Mouse (Mus musculus) kidney, adult 2 months (tissue): ENCODE data around the gene Msrb2. TPM values are rescaled to one million over a fixed set of nuclear protein-coding genes. Genes with fewer than 3 reads are reported as not detected.
A peak's percentile ranks its signal among the peaks of the same experiment; 100 is the strongest.

Experiments used
- DNase-seq: peaks from one replicate; pipeline ENCODE4 v3.0.0; 2021
- H3K27ac ChIP-seq: fragments of 200-500 bp; 2 replicates; pipeline ENCODE4 v1.5.1; 2012; ENCODE audit warnings: low read depth, low read length, control low read depth, inconsistent platforms; ENCODE audit not compliant: insufficient read depth
- H3K27me3 ChIP-seq: fragments of 200-500 bp; replicated peaks from 2 replicates; pipeline ENCODE4 v1.6.1; 2012; ENCODE audit warnings: mild to moderate bottlenecking, moderate library complexity, low read length, inconsistent platforms; ENCODE audit not compliant: control insufficient read depth, insufficient read depth
- H3K36me3 ChIP-seq: fragments of 200-500 bp; 2 replicates; pipeline ENCODE4 v1.6.1; 2012; ENCODE audit warnings: mild to moderate bottlenecking, moderate library complexity, low read length, inconsistent platforms; ENCODE audit not compliant: control insufficient read depth, insufficient read depth
- H3K4me1 ChIP-seq: fragments of 200-500 bp; 2 replicates; pipeline ENCODE4 v1.6.1; 2011; ENCODE audit warnings: low read length; ENCODE audit not compliant: control insufficient read depth, insufficient read depth
- H3K4me3 ChIP-seq: fragments of 200-500 bp; 2 replicates; pipeline ENCODE4 v1.5.1; 2011; ENCODE audit warnings: mild to moderate bottlenecking, low read depth, low read length, control low read depth; ENCODE audit not compliant: insufficient read depth
- CTCF ChIP-seq: fragments of 200-500 bp; conservative IDR thresholded peaks from 2 replicates; pipeline ENCODE4 v1.5.1; 2011; ENCODE audit warnings: low read depth, mild to moderate bottlenecking, control low read depth, low read length, moderate library complexity, mixed read lengths; ENCODE audit not compliant: insufficient read depth, insufficient read length
- POLR2A ChIP-seq: fragments of 200-500 bp; IDR thresholded peaks from one replicate; pipeline ENCODE4 v1.6.1; 2011; ENCODE audit warnings: low read depth, low read length, control low read depth
- WGBS: fragments of 180-500 bp; shearing (Covaris S2); methylation state at CpG from one replicate; pipeline ENCODE4 v1.1.7; 2018; 5-methylcytosine and 5-hydroxymethylcytosine counted together
- polyA plus RNA-seq: library from polyadenylated mRNA; depleted of rRNA; stranded (reverse); fragments of >200 nt; gene quantifications from 2 replicates; pipeline ENCODE4 v1.2.3, GENCODE M21; 2012

Gene Msrb2
- polyA plus RNA-seq, 1 experiment: 48.6 TPM

DNA sequence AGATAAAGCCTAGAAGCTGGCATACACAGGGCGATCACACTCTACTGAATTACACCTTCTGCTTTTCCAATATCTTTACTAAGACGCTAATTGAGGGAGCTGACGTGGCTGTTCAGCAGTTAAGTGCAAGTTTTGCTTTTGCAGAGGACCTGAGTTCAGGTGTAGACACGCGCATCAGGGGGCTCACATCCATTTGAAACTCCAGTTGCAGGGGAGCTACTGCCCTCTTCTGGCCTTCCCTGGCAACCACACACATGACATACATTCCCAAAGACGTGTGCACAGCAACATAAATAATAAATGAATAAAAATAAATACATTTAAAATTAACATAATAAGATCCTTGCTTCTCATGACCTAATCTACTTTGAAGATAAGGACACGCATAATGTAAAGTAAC is 2.5 kb downstream of the Msrb2 start:
- peak; percentile 8 for DNase-seq
- 95% methylated on average over 7 of the region's 7 CpGs for WGBS
- no peak for TF ChIP-seq POLR2A
- TF ChIP-seq CTCF: peak; percentile 48

DNA sequence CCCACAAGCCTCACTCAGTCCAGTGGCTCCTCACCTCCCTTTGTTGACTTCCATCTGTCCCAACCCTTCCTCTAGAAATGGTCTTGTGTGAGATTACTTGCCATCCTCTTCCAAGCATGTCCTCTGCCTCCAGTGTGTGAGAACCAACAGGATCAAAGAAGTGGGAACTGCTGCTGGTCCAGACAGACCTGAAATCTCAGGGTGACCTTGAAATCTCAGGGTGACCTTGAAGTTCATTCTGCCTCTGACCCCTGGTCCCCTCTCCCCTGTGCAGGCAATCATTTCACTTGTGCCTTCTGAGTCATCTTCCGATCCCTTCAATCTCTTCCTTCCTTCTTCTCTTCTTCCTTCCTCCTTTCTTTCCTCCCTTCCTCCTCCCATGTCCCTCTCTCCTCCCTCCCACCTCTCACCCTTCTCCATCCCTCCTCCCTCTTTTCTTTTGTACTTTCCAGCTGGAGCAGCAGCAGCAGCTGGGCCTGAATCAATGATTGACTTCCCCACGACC is 9.3 kb downstream of the Msrb2 start:
- Histone ChIP-seq H3K4me3 (no peak overlapping the region), H3K27ac (no peak overlapping the region), H3K27me3 (no peaks in the 10 kb centered on the region), H3K36me3 (no peaks in the 10 kb centered on the region), H3K4me1 (no peaks in the 10 kb centered on the region)
- no peak for TF ChIP-seq POLR2A
- no peak for TF ChIP-seq CTCF
- no peak for DNase-seq
- 55% methylated on average over 2 of the region's 2 CpGs for WGBS

More for the DNA sequence above, 2.5 kb downstream of the Msrb2 start:
- Histone ChIP-seq H3K4me1 (no peaks in the 10 kb centered on the region; the same call in 1 of the 2 replicates), H3K27ac (no peak overlapping the region), H3K36me3 (no peaks in the 10 kb centered on the region), H3K27me3 (no peaks in the 10 kb centered on the region), H3K4me3 (no peak overlapping the region)

DNA sequence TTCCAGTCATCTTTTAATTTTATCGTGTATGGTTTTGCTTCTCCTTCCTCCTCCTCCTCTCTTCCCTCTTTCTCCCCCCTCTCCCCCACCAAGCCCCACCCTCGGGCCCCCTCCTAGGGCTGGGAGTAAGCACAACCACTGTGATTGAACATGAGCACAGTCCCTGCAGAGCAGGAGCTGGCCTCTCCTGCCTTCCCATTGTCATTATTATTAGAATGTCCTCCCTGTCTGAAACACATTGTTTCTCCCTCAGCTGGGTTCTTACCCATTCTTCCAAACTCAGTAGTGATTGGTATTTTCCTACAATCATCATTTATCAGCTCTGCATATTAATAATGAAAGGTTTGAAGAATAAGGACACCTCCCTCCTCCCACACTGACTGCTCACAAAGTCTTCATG is 9.7 kb downstream of the Msrb2 start:
- DNase-seq: no peak
- TF ChIP-seq CTCF (no peak), POLR2A (no peak)
- 25% methylated on average over 2 of the region's 2 CpGs for WGBS
- no peaks in the 10 kb centered on the region for H3K36me3 ChIP-seq
- no peaks in the 10 kb centered on the region for H3K27me3 ChIP-seq
- no peak overlapping the region for H3K27ac ChIP-seq
- H3K4me3 ChIP-seq: no peak overlapping the region
- no peaks in the 10 kb centered on the region for H3K4me1 ChIP-seq

DNA sequence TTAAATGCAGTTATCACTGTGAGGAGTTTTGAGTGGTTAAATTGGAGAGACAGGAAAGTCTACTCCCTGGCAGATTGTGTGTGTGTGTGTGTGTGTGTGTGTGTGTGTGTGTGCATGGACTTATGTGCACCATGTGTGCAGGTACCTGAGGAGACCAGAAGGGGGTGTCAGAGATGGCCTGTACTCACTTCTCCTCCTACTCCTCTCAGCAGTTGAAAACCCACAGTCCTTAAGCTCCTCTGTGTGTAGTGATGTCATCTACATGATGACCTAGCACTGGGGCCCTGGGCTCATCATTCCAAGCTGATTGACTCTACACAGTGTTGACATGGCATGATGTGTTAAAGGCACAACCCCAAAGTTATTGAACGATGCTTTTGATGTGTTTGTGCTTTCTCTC is 11.0 kb downstream of the Msrb2 start:
- no peaks in the 10 kb centered on the region for H3K4me1 ChIP-seq
- H3K36me3 ChIP-seq: no peaks in the 10 kb centered on the region; the same call in 1 of the 2 replicates
- no peak for DNase-seq
- H3K4me3 ChIP-seq: no peak overlapping the region
- 96% methylated on average over 1 of the region's 1 CpGs for WGBS
- no peak overlapping the region for H3K27ac ChIP-seq
- no peaks in the 10 kb centered on the region for H3K27me3 ChIP-seq
- no peak for TF ChIP-seq POLR2A
- TF ChIP-seq CTCF: no peak

DNA sequence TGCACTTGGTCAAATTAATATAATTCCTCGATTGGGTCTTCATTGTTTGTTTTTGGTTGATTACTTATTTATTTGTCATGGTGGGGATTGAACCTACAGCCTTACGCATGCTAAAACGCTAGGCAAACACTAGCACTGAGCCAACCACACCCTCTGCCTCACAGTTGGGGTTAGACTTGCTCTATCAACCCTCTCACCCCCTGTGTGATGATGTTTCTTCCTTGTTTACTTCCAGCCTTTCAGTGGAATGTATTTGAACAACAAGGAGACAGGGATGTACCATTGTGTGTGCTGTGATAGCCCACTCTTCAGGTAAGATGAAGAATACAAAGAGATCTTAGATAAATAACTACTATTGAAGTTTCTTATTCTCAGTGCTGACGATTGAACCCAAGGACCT is 11.8 kb downstream of the Msrb2 start:
- TF ChIP-seq CTCF (no peak), POLR2A (no peak)
- WGBS: 67% methylated on average over 4 of the region's 4 CpGs
- no peaks in the 10 kb centered on the region; the same call in 1 of the 2 replicates for H3K36me3 ChIP-seq
- no peak overlapping the region for H3K27ac ChIP-seq
- H3K27me3 ChIP-seq: no peaks in the 10 kb centered on the region
- no peaks in the 10 kb centered on the region for H3K4me1 ChIP-seq
- H3K4me3 ChIP-seq: no peak overlapping the region
- no peak for DNase-seq

DNA sequence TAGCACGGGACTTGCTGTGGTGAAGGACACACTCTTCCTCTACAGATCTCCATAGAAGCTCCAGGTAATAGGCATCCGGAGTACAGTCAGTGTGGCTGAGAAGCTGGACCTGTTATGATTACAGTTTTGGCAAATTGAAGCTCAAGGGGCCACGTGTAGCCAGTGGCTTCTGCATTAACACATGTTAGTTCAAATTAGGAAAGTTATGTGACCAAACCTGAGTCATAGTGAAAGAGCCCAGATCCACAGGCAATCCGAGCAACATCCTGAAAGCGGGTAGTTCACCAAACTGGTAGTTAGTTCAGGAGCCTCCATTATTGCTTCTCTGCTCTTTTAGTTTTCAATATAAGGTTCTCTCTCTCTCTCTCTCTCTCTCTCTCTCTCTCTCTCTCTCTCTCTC is 14.5 kb downstream of the Msrb2 start:
- no peak for TF ChIP-seq CTCF
- no peak for TF ChIP-seq POLR2A
- Histone ChIP-seq H3K4me1 (no peaks in the 10 kb centered on the region), H3K27me3 (no peaks in the 10 kb centered on the region), H3K27ac (no peak overlapping the region), H3K4me3 (no peak overlapping the region), H3K36me3 (no peaks in the 10 kb centered on the region; the same call in 1 of the 2 replicates)
- no peak for DNase-seq
- WGBS: 91% methylated on average over 5 of the region's 5 CpGs

DNA sequence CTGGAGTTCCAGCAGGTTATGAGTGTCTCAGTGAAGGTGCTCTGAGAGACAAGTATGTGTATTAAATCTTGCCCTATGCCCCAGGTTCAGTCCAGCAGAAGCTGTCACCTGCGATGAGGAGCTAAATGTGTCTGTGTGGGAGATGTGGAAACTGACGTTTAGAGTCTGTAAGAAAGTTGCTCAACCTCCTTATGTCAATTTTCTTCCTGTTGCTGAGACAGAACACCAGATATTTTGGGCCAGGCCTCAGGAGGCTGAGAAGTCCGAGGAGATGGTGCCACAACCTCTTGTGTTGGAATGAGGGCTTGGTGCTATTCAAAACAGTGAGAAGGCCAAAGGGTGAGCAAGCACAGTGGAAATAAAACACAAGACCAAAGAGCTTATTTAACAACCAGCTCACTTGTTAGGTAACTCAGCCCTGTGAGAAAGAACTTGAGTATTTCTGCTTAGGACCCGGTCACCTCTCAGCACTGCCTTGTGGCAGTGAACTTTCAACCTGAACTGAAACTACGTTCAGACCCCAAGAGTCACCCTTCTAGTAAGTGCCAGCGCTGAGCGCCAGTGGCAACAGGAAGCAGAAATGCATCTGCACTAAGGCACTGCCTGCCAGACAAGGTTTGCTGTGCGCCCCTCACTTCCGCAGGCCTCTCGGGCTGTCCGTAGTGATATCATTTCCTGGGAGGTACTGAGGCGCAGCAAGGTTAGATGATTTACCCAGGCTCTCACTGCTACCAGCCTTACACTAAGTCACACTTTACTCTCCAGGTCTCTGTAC is 17.3 kb downstream of the Msrb2 start:
- TF ChIP-seq CTCF: no peak
- TF ChIP-seq POLR2A: no peak
- H3K4me1 ChIP-seq: no peaks in the 10 kb centered on the region
- no peaks in the 10 kb centered on the region for H3K27me3 ChIP-seq
- no peaks in the 10 kb centered on the region; the same call in 1 of the 2 replicates for H3K36me3 ChIP-seq
- peak; percentile 13 for DNase-seq
- 59% methylated on average over 12 of the region's 12 CpGs for WGBS
- no peak overlapping the region for H3K4me3 ChIP-seq
- no peak overlapping the region for H3K27ac ChIP-seq
